Mouse (Mus musculus): ENCODE results near the gene Ica1.
A peak's percentile ranks its signal among the peaks of the same experiment; 100 is the strongest.

Ica1 gene

GRCm38 (mm10) chr6:8778296-8778649 lies at the start of gene Ica1:
Gene Ica1, minus strand, starts transcription at chr6:8778488.
- DNase-seq (ENCODE audit: low spot score): no peak

GRCm38 (mm10) chr6:8819866-8820265 lies 41.6 kb upstream of the Ica1 start:
- no peak for DNase-seq (ENCODE audit: low spot score)

- no peak for DNase-seq (ENCODE audit: low spot score)
Observed at GRCm38 (mm10) chr6:8814332-8815002, 36.2 kb upstream of the Ica1 start.

- DNase-seq (ENCODE audit: low spot score): no peak
Observed at GRCm38 (mm10) chr6:8802561-8803150, 24.4 kb upstream of the Ica1 start.

GRCm38 (mm10) chr6:8792385-8792784 lies 14.1 kb upstream of the Ica1 start:
- DNase-seq (ENCODE audit: low spot score): no peak

- DNase-seq (ENCODE audit: low spot score): no peak
Observed at GRCm38 (mm10) chr6:8791781-8792180, 13.5 kb upstream of the Ica1 start.

- no peak for DNase-seq (ENCODE audit: low spot score)
Observed at GRCm38 (mm10) chr6:8780618-8781017, 2.3 kb upstream of the Ica1 start.

- DNase-seq (ENCODE audit: low spot score): peak; percentile 64
Observed at GRCm38 (mm10) chr6:8777411-8778295, 635 bp downstream of the Ica1 start.

GRCm38 (mm10) chr6:8771539-8771938 lies 6.7 kb downstream of the Ica1 start:
- no peak for DNase-seq (ENCODE audit: low spot score)

- no peak for DNase-seq (ENCODE audit: low spot score)
Observed at GRCm38 (mm10) chr6:8770341-8770740, 7.9 kb downstream of the Ica1 start.

GRCm38 (mm10) chr6:8769803-8770202 lies 8.5 kb downstream of the Ica1 start:
- DNase-seq (ENCODE audit: low spot score): no peak

GRCm38 (mm10) chr6:8766652-8767051 lies 11.6 kb downstream of the Ica1 start:
- DNase-seq (ENCODE audit: low spot score): no peak

GRCm38 (mm10) chr6:8765801-8766200 lies 12.5 kb downstream of the Ica1 start:
- DNase-seq (ENCODE audit: low spot score): no peak

GRCm38 (mm10) chr6:8765064-8765463 lies 13.2 kb downstream of the Ica1 start:
- no peak for DNase-seq (ENCODE audit: low spot score)

GRCm38 (mm10) chr6:8760708-8761294 lies 17.5 kb downstream of the Ica1 start:
- DNase-seq (ENCODE audit: low spot score): no peak

- DNase-seq (ENCODE audit: low spot score): no peak
Observed at GRCm38 (mm10) chr6:8759901-8760300, 18.4 kb downstream of the Ica1 start.

GRCm38 (mm10) chr6:8755760-8756276 lies 22.5 kb downstream of the Ica1 start:
- DNase-seq (ENCODE audit: low spot score): no peak

GRCm38 (mm10) chr6:8754486-8754885 lies 23.8 kb downstream of the Ica1 start:
- DNase-seq (ENCODE audit: low spot score): no peak

- no peak for DNase-seq (ENCODE audit: low spot score)
Observed at GRCm38 (mm10) chr6:8753723-8754036, 24.6 kb downstream of the Ica1 start.

GRCm38 (mm10) chr6:8752984-8753722 lies 25.1 kb downstream of the Ica1 start:
- DNase-seq (ENCODE audit: low spot score): no peak

GRCm38 (mm10) chr6:8744886-8745285 lies 33.4 kb downstream of the Ica1 start:
- DNase-seq (ENCODE audit: low spot score): no peak

- no peak for DNase-seq (ENCODE audit: low spot score)
Observed at GRCm38 (mm10) chr6:8744273-8744785, 34.0 kb downstream of the Ica1 start.
